Mouse (Mus musculus) regulatory T cell (primary cell): ENCODE results near the gene Vasp.

Experiments used
- in situ Hi-C: fragments of 300-600 bp; cut with MboI, MseI; formaldehyde crosslinking; loops from one replicate; pipeline ENCODE4 v1.15.1; 2025; ENCODE audit warnings: high pct_unique_total_duplicates

Gene Vasp

DNA sequence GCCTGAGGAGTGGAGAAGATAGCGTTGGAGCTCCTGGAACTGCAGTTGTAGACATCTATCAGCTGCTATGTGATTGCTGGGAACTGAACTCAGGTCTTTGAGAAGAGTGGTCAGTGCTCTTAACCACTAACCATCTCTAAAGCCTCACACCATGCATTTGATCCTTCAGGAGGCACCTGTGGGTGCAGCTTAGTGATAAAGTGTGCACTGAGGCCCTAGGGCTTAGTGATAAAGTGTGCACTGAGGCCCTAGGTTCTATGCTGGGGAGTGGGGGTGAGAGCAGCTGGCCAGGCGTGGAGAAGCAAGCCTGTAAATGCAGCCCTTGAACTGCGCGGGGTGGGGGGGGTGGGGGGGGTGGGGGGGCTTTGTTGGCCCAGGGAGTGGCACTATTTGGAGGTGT is 31.6 kb downstream of the Vasp start:
- in situ Hi-C loops = loop anchor here (5.0 kb wide), 1 partner anchor 42 kb away; the partner anchor contains the start of genes Ppm1n and Rtn2

- in situ Hi-C loops = no loop called here
Observed at GRCm38 (mm10) chr7:19239423-19239822, 32.2 kb downstream of the Vasp start.

DNA sequence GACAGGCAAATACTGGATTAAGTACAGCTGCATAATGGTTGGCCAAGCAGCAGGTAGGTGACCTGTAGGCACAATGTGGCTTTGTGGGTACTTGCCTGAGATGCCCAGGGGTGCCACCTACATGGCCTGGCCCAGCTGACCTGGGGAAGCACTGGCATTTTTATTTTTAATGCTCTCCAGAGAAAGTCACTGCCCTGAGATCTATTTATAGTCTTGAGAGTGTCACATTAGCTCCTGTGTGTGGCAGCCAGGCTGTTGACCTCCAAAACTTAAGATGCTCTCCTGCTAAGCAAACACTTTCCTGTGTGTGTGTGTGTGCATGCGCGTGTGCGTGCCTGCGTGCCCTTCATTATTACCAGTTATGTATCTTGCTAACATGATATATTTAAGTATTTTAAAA is 33.3 kb downstream of the Vasp start:
- in situ Hi-C loops = no loop called here

DNA sequence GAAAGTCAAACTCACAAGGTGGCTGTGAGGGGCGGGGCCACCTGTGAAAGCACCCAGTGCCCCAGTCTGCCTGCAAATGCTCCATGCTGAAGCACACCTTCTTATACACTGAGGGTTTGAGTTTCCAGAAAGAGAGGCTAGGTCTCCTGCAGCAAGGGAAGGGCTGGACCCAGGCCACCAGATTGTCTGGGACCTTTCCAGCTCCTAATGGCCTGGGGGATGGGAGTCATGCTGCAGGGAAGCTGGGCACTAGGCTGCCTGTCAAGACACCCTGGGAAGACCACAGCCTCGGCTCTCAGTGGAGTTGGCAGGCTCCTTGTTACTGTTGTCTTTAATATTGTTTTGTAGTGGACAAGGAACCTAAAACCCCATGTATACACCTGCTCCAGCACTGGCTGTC is 35.2 kb downstream of the Vasp start:
- in situ Hi-C loops = no loop called here

- in situ Hi-C loops = no loop called here
Observed at GRCm38 (mm10) chr7:19235092-19235671, 36.4 kb downstream of the Vasp start.

GRCm38 (mm10) chr7:19234652-19235051 is 37.0 kb downstream of the Vasp start:
- in situ Hi-C loops = no loop called here

- in situ Hi-C loops = no loop called here
Observed at GRCm38 (mm10) chr7:19231849-19232248, 39.8 kb downstream of the Vasp start.

DNA sequence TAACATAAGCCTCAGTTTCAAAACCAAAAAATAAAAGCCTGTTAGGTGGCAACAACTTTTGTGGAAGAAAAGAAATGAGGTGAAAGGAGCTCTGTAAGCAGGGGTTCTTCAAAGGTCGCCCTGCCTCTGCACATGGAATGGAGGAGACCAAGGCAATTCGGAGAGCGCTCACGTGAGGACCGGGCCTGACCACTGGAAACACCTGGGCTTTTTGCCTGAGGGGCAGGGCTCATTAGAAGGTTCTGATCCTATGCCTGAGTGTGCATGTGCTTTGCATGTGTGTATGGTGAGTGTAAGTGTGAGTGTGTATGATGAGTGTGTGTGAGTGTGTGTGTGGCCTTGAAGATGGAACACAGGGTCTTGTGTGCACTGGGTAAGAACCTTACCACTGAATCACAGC is 40.7 kb downstream of the Vasp start:
- in situ Hi-C loops = no loop called here

DNA sequence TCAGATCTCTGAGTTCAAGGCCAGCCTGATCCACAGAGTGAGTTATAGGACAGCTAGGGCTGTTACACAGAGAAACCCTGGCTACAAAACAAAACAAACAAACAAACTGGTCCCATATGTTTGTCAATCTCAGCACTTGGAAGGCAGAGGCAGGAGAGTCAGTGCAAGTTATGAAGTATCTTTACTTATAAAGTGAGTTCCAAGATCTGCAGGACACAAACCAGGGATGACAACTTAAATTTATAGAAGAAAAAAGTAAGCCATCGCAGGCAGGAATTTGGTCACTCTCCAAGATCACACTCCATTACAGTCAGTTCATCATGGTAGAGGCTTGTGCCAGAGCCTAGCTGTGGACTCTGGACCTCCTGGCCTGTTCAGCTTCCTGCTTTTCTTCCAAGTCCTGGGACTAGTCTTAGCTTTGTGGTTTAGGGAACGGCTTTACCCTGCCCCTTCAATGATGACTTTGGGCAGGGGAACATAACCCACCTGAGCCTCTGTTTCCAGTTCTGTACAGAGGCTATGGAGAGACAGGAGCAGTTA is 41.5 kb downstream of the Vasp start:
- in situ Hi-C loops = no loop called here

DNA sequence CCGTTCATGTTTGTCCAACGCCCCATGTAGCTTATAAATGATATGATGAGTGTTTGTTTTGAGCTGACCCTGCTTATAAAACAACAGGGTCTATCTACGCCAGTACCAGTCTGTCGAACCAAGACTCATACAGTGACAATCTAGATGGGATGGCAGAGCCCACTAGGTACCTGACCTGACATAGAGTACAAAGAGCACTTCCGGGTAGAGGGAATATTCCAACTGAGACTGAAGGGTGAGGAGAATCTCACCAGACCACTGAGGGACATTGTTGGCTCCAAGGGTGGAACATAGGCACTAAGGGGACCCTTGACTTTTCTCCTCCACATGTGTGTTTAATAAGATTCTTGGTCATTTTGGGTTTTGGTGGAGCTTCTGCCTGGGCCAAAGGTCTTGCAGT is 42.2 kb downstream of the Vasp start:
- in situ Hi-C loops = no loop called here

GRCm38 (mm10) chr7:19228793-19229148 is 42.8 kb downstream of the Vasp start:
- in situ Hi-C loops = no loop called here

GRCm38 (mm10) chr7:19227883-19228792 is 43.5 kb downstream of the Vasp start, which contains the start of gene Opa3:
Gene Opa3, plus strand, starts transcription at chr7:19228334.
- in situ Hi-C loops = no loop called here

DNA sequence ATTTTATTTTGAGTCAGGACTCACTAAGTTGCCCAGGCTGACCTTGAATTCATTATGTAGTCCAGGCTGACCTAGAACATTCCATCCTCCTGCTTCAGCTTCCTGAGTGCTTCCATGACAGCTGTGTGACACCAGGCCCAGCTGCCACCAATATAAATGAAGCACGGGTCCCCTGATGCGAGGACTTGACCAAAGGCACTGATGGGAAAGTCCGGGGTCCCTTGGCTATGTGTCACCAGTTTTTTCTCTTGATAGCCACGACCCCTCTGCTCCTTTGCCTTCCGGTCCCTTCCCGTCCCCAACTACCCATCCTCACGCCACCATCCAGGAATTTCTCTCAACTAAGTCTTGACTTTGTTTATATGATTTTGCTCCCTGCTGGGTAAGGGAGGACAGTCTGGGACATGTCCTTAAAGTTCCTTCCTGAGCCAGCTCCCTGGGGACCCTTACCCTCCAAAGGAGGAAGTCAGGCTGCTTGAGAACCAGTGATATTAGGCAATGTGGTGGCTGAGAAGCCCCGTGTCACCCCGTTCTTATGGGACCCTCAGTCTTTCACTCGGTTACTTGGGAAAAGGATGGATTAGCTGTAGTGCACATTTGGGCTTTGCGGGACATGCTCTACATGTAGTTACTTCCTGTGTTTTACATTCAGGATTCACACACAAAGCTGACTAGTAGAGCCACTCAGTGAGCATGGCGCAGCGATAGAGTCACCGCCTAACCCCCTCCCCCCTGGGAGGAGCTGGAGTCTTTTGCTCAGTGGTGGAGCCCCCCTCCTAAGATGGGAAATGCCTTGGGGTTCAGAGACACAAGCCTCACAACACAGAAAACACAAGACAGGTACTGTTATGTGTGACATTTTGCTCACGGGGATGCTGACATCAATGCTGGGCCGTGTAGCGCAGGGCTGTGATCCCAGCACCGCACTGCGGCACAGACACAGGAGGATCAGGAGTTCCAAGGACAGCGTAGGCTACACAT is 44.5 kb downstream of the Vasp start:
- in situ Hi-C loops = no loop called here

- in situ Hi-C loops = loop anchor here (5.0 kb wide), 1 partner anchor 43 kb away; no protein-coding TSS in a partner anchor
Observed at GRCm38 (mm10) chr7:19224933-19225332, 46.7 kb downstream of the Vasp start.

GRCm38 (mm10) chr7:19222875-19223274 is 48.7 kb downstream of the Vasp start:
- in situ Hi-C loops = loop anchor here (5.0 kb wide), 1 partner anchor 41 kb away; no protein-coding TSS in a partner anchor

- in situ Hi-C loops = loop anchor here (5.0 kb wide), 1 partner anchor 40 kb away; no protein-coding TSS in a partner anchor
Observed at GRCm38 (mm10) chr7:19222189-19222588, 49.4 kb downstream of the Vasp start.

GRCm38 (mm10) chr7:19220061-19220460 is 51.6 kb downstream of the Vasp start:
- in situ Hi-C loops = loop anchor here (5.0 kb wide), 1 partner anchor 38 kb away; no protein-coding TSS in a partner anchor

GRCm38 (mm10) chr7:19217944-19218343 is 53.7 kb downstream of the Vasp start:
- in situ Hi-C loops = no loop called here

GRCm38 (mm10) chr7:19217492-19217891 is 54.1 kb downstream of the Vasp start:
- in situ Hi-C loops = no loop called here

- in situ Hi-C loops = no loop called here
Observed at GRCm38 (mm10) chr7:19214940-19215339, 56.7 kb downstream of the Vasp start.

DNA sequence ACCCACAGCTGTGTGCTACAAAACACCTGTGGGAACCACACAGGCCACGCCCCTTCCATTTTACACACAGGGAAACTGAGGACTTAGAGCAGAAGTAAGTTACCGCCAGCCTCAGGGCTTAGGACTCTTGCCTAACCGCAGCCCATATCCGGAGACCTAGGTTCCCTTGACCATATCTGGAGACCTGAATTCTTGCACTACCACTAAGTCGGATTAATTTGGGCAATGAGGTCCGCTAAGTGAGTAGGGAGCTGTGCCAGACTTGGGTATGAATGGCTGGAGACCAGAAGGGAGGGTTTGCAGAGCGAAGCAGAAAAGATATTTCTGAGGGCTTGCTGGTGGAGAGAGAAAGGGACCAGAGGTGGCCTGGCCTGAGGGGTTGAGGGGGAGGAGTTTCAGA is 57.2 kb downstream of the Vasp start:
- in situ Hi-C loops = no loop called here
